Mouse (Mus musculus): ENCODE measurements around the gene Gabpa. TPM values are rescaled to one million over a fixed set of nuclear protein-coding genes. Genes with fewer than 3 reads are reported as not detected.
A peak's percentile ranks its signal among the peaks of the same experiment; 100 is the strongest.

The Gabpa gene
- polyA plus RNA-seq, 1 experiment: 10.3 TPM

GRCm38 (mm10) chr16:84814511-84814910 lies 20.2 kb upstream of the Gabpa start:
- H3K79me2 ChIP-seq (ENCODE audit: control insufficient read depth, insufficient read depth): no peaks in the 10 kb centered on the region
- no peak overlapping the region for H3K4me3 ChIP-seq
- TF ChIP-seq POLR2AphosphoS2 (IDR thresholded peaks at IDR 0.05; ENCODE audit: insufficient read length, low read depth) (no peak), TCF12 (IDR thresholded peaks at IDR 0.05; ENCODE audit: insufficient read depth, poor library complexity, severe bottlenecking) (no peak), TCF3 (IDR thresholded peaks at IDR 0.05; ENCODE audit: insufficient read length, low read depth) (no peak), POLR2A (IDR thresholded peaks at IDR 0.05; ENCODE audit: insufficient read length, low read depth) (no peak), MYOG (IDR thresholded peaks at IDR 0.05; ENCODE audit: control insufficient read depth in 1 of 3, insufficient read depth in 1 of 3, insufficient read length in 2 of 3, low read depth in 2 of 3) (no peak), REST (IDR thresholded peaks at IDR 0.05; ENCODE audit: insufficient read depth, insufficient read length) (no peak), SRF (IDR thresholded peaks at IDR 0.05; ENCODE audit: control insufficient read depth, insufficient read length, low read depth) (no peak), MAX (IDR thresholded peaks at IDR 0.05; ENCODE audit: low read depth) (no peak), MYOD1 (IDR thresholded peaks at IDR 0.05; ENCODE audit: control insufficient read depth in 1 of 3, insufficient read length in 2 of 3, low read depth in 2 of 3) (no peak), USF1 (IDR thresholded peaks at IDR 0.05; ENCODE audit: low read depth) (no peak), CEBPB (IDR thresholded peaks at IDR 0.05; ENCODE audit: insufficient read depth, poor library complexity, severe bottlenecking) (no peak), E2F4 (IDR thresholded peaks at IDR 0.05; ENCODE audit: insufficient read depth) (no peak)
- peaks cover 11% of the 10 kb centered on the region for H3K36me3 ChIP-seq (ENCODE audit: control insufficient read depth, insufficient read depth)
- no peaks in the 10 kb centered on the region for H3K27me3 ChIP-seq (ENCODE audit: control insufficient read depth, insufficient read depth, insufficient read length)
- H3ac ChIP-seq (ENCODE audit: control insufficient read depth, insufficient read length): no peak overlapping the region
- peak overlapping the region; percentile 60 for H3K4me2 ChIP-seq (ENCODE audit: low read depth)

GRCm38 (mm10) chr16:84817423-84817822 lies 17.3 kb upstream of the Gabpa start:
- Histone ChIP-seq H3K27me3 (ENCODE audit: control insufficient read depth, insufficient read depth, insufficient read length) (no peaks in the 10 kb centered on the region), H3K4me3 (no peak overlapping the region), H3ac (ENCODE audit: control insufficient read depth, insufficient read length) (no peak overlapping the region), H3K4me2 (ENCODE audit: low read depth) (no peak overlapping the region), H3K36me3 (ENCODE audit: control insufficient read depth, insufficient read depth) (peaks cover 14% of the 10 kb centered on the region), H3K79me2 (ENCODE audit: control insufficient read depth, insufficient read depth) (no peaks in the 10 kb centered on the region)
- no peak for TF ChIP-seq CEBPB (IDR thresholded peaks at IDR 0.05; ENCODE audit: insufficient read depth, poor library complexity, severe bottlenecking)
- TF ChIP-seq TCF12 (IDR thresholded peaks at IDR 0.05; ENCODE audit: insufficient read depth, poor library complexity, severe bottlenecking): no peak
- TF ChIP-seq POLR2AphosphoS2 (IDR thresholded peaks at IDR 0.05; ENCODE audit: insufficient read length, low read depth): no peak
- no peak for TF ChIP-seq MYOD1 (IDR thresholded peaks at IDR 0.05; ENCODE audit: control insufficient read depth in 1 of 3, insufficient read length in 2 of 3, low read depth in 2 of 3)
- TF ChIP-seq TCF3 (IDR thresholded peaks at IDR 0.05; ENCODE audit: insufficient read length, low read depth): no peak
- no peak for TF ChIP-seq USF1 (IDR thresholded peaks at IDR 0.05; ENCODE audit: low read depth)
- no peak for TF ChIP-seq MAX (IDR thresholded peaks at IDR 0.05; ENCODE audit: low read depth)
- no peak for TF ChIP-seq POLR2A (IDR thresholded peaks at IDR 0.05; ENCODE audit: insufficient read length, low read depth)
- TF ChIP-seq REST (IDR thresholded peaks at IDR 0.05; ENCODE audit: insufficient read depth, insufficient read length): no peak

DNA sequence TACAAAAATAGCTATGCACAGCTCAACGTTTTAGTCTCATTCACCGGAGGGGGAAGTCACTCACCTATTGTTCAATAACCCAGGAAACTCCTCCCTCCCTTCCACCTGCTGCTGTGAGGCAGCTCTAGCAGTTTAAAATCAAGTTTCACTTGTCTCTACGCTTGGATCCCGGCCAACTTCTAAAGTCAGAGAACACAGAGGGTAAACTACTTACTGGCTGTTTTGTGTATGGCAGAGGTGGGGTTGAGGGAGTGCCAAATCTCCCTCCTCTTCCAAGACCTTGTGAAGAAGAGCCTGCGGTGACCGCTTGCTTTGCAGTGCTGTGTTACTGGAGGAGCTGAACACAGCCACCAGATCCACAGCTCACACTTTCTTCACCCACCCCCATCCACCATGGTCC lies 9.7 kb upstream of the Gabpa start:
- Histone ChIP-seq H3ac (ENCODE audit: control insufficient read depth, insufficient read length) (no peak overlapping the region), H3K36me3 (ENCODE audit: control insufficient read depth, insufficient read depth) (peaks cover 59% of the 10 kb centered on the region), H3K4me3 (no peak overlapping the region), H3K4me2 (ENCODE audit: low read depth) (no peak overlapping the region), H3K79me2 (ENCODE audit: control insufficient read depth, insufficient read depth) (peaks cover under 1% of the 10 kb centered on the region), H3K27me3 (ENCODE audit: control insufficient read depth, insufficient read depth, insufficient read length) (no peaks in the 10 kb centered on the region)
- TF ChIP-seq POLR2AphosphoS2 (IDR thresholded peaks at IDR 0.05; ENCODE audit: insufficient read length, low read depth) (peak; percentile 38), MYOG (IDR thresholded peaks at IDR 0.05; ENCODE audit: control insufficient read depth in 1 of 3, insufficient read depth in 1 of 3, insufficient read length in 2 of 3, low read depth in 2 of 3) (no peak), SRF (IDR thresholded peaks at IDR 0.05; ENCODE audit: control insufficient read depth, insufficient read length, low read depth) (no peak), REST (IDR thresholded peaks at IDR 0.05; ENCODE audit: insufficient read depth, insufficient read length) (no peak)

GRCm38 (mm10) chr16:84831696-84832095 lies 3.0 kb upstream of the Gabpa start:
- Histone ChIP-seq H3K36me3 (ENCODE audit: control insufficient read depth, insufficient read depth) (peaks cover 38% of the 10 kb centered on the region), H3K4me3 (no peak overlapping the region), H3K4me2 (ENCODE audit: low read depth) (no peak overlapping the region), H3K79me2 (ENCODE audit: control insufficient read depth, insufficient read depth) (peaks cover 51% of the 10 kb centered on the region), H3ac (ENCODE audit: control insufficient read depth, insufficient read length) (no peak overlapping the region), H3K27me3 (ENCODE audit: control insufficient read depth, insufficient read depth, insufficient read length) (no peaks in the 10 kb centered on the region)
- no peak for TF ChIP-seq POLR2A (IDR thresholded peaks at IDR 0.05; ENCODE audit: insufficient read length, low read depth)
- no peak for TF ChIP-seq REST (IDR thresholded peaks at IDR 0.05; ENCODE audit: insufficient read depth, insufficient read length)
- TF ChIP-seq MAX (IDR thresholded peaks at IDR 0.05; ENCODE audit: low read depth): no peak
- TF ChIP-seq E2F4 (IDR thresholded peaks at IDR 0.05; ENCODE audit: insufficient read depth): no peak
- TF ChIP-seq MYOD1 (IDR thresholded peaks at IDR 0.05; ENCODE audit: control insufficient read depth in 1 of 3, insufficient read length in 2 of 3, low read depth in 2 of 3): no peak
- TF ChIP-seq USF1 (IDR thresholded peaks at IDR 0.05; ENCODE audit: low read depth): no peak
- no peak for TF ChIP-seq TCF12 (IDR thresholded peaks at IDR 0.05; ENCODE audit: insufficient read depth, poor library complexity, severe bottlenecking)
- no peak for TF ChIP-seq CEBPB (IDR thresholded peaks at IDR 0.05; ENCODE audit: insufficient read depth, poor library complexity, severe bottlenecking)
- no peak for TF ChIP-seq TCF3 (IDR thresholded peaks at IDR 0.05; ENCODE audit: insufficient read length, low read depth)
- TF ChIP-seq SRF (IDR thresholded peaks at IDR 0.05; ENCODE audit: control insufficient read depth, insufficient read length, low read depth): no peak
- no peak for TF ChIP-seq POLR2AphosphoS2 (IDR thresholded peaks at IDR 0.05; ENCODE audit: insufficient read length, low read depth)
- no peak for TF ChIP-seq MYOG (IDR thresholded peaks at IDR 0.05; ENCODE audit: control insufficient read depth in 1 of 3, insufficient read depth in 1 of 3, insufficient read length in 2 of 3, low read depth in 2 of 3)

GRCm38 (mm10) chr16:84832736-84833135 lies 2.0 kb upstream of the Gabpa start:
- peaks cover 60% of the 10 kb centered on the region for H3K79me2 ChIP-seq (ENCODE audit: control insufficient read depth, insufficient read depth)
- H3ac ChIP-seq (ENCODE audit: control insufficient read depth, insufficient read length): no peak overlapping the region
- H3K4me2 ChIP-seq (ENCODE audit: low read depth): no peak overlapping the region
- no peak overlapping the region for H3K4me3 ChIP-seq
- peaks cover 28% of the 10 kb centered on the region for H3K36me3 ChIP-seq (ENCODE audit: control insufficient read depth, insufficient read depth)
- H3K27me3 ChIP-seq (ENCODE audit: control insufficient read depth, insufficient read depth, insufficient read length): no peaks in the 10 kb centered on the region
- TF ChIP-seq POLR2A (IDR thresholded peaks at IDR 0.05; ENCODE audit: insufficient read length, low read depth): no peak
- TF ChIP-seq MYOD1 (IDR thresholded peaks at IDR 0.05; ENCODE audit: control insufficient read depth in 1 of 3, insufficient read length in 2 of 3, low read depth in 2 of 3): no peak
- TF ChIP-seq TCF12 (IDR thresholded peaks at IDR 0.05; ENCODE audit: insufficient read depth, poor library complexity, severe bottlenecking): no peak
- no peak for TF ChIP-seq MAX (IDR thresholded peaks at IDR 0.05; ENCODE audit: low read depth)
- no peak for TF ChIP-seq POLR2AphosphoS2 (IDR thresholded peaks at IDR 0.05; ENCODE audit: insufficient read length, low read depth)
- no peak for TF ChIP-seq CEBPB (IDR thresholded peaks at IDR 0.05; ENCODE audit: insufficient read depth, poor library complexity, severe bottlenecking)
- no peak for TF ChIP-seq REST (IDR thresholded peaks at IDR 0.05; ENCODE audit: insufficient read depth, insufficient read length)
- TF ChIP-seq TCF3 (IDR thresholded peaks at IDR 0.05; ENCODE audit: insufficient read length, low read depth): no peak
- TF ChIP-seq USF1 (IDR thresholded peaks at IDR 0.05; ENCODE audit: low read depth): no peak
- TF ChIP-seq E2F4 (IDR thresholded peaks at IDR 0.05; ENCODE audit: insufficient read depth): no peak
- no peak for TF ChIP-seq SRF (IDR thresholded peaks at IDR 0.05; ENCODE audit: control insufficient read depth, insufficient read length, low read depth)
- no peak for TF ChIP-seq MYOG (IDR thresholded peaks at IDR 0.05; ENCODE audit: control insufficient read depth in 1 of 3, insufficient read depth in 1 of 3, insufficient read length in 2 of 3, low read depth in 2 of 3)

Data from myocyte (in vitro differentiated cells).